Mouse (Mus musculus): ENCODE data around the gene Cap2.

Cap2 gene

DNA sequence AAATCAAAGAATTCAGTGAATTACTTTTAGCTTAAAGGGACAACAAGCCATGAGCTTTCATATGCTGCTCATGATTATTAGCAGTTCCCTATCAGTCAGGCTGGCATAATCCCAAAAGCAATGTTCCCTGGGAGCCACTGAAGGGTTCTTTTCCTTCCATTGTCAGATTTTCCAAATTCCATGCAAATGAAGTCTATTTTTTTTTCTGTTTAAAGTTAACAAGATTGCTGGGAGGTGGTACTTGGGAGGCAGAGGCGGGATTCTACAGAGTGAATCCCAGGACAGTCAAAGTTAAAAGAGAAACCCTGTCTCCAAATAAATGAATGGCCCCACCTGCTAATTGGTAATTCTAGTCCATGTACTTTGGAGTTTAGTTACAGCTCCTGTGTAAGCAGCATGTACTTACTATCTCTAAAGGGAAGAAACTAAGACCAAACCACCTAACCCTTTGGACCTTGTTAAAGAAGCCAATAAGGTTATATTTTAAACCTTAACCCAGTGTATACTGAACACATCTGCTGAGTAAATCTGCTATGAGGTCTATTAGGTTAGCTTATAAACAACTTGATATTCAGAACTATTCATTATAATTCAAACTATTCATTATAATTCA, 193.8 kb downstream of the Cap2 start:
- DNase-seq (ENCODE audit: low spot score in 2 of 2): no peak

DNA sequence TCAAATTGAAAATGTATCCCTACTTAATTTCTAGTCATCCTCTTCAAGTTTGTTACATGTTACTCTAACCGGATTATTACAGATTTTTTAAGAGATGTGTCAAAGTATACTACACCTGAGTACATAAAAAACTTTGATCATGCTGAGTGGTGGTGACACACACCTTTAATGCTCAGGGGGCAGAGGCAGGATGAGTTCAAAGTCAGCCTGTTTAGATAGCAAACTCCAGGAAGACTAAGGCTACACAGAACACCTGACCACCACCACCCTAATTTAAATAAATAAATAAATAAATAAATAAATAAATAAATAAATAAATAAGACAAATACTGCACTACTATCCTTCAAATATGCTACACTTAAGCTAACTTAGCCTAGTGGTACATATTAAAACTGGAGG, 194.3 kb downstream of the Cap2 start:
- no peak for DNase-seq (ENCODE audit: low spot score in 2 of 2)

DNA sequence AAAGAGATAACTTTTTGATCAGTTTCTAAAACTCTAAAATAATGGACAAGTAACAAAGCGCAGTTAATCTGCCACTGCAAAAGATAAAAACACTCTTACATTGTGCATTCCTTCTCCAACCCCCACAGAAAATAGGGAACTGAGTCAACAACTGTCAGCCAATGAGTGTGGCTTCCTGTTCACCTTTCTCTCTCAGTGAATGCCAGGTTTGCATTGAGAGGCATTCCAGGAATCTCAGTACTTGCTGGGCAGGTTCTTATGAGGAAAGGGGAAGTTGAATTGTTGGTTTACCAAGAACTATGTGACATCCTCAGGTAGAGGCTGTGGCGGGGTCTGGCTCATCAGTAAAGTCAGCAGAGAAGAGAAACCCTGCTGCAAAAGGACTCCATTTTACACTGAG, 195.1 kb downstream of the Cap2 start:
- no peak for DNase-seq (ENCODE audit: low spot score in 2 of 2)

DNA sequence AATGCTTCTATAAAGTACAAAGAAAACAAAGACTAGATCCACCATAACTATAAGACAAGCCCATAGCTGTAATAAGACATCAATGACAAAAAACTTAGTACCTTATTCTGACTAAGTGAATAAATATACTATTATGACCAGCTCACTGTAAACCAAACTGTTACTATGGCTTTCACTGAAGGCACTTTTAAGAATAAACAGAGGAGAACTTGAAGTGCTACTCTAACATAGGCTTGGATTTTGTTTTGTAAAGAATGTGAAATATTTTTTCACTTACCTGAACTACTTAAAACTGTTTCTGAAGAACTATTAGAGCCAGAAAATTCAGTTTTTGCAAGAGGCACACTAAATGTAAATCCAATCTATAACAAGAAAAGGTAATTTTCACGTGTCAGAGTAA, 197.7 kb downstream of the Cap2 start:
- no peak for DNase-seq (ENCODE audit: low spot score in 2 of 2)
